Mouse (Mus musculus) embryo, embryonic 10 days (tissue): ENCODE data around the gene Cldn34b3.
"Not testable (repeated sequence)": the region's sequence is repeated elsewhere in the genome, so short reads cannot be mapped to it uniquely, and the experiment has no call there.

Experiments
- DNase-seq: peaks from one replicate; pipeline ENCODE4 v3.0.0-alpha.2; 2015; ENCODE audit warnings: low spot score

Gene Cldn34b3

DNA sequence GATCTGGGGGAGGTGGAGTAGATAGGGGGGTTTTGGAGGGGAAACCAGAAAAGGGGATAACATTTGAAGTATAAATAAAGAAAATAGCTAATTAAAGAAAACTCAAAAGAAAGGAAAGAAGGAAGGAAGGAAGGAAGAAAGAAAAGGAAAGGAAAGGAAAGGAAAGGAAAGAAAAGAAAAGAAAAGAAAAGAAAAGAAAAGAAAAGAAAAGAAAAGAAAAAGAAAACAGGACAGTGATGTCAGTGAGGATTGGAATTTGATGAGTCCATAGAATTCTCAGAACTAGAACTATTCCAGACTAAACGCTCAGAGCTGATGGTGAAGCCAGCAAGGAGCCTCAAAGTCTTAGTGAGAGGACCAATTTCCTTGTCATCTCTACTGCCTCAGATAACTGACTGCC, at the start of gene Cldn34b3:
TSS of gene Cldn34b3 (plus strand) at position 301 of the 400 bp plus-strand sequence.
- not testable (repeated sequence) for DNase-seq
